Mouse (Mus musculus): Measurements from ENCODE around the gene Bpifa3.

- peak; percentile 63 for TF ChIP-seq CTCF (IDR thresholded peaks at IDR 0.05; ENCODE audit: low read depth)
- TF ChIP-seq EP300 (optimal IDR thresholded peaks at IDR 0.05) = no peak
Measured at GRCm38 (mm10) chr2:154097734-154098133, 32.4 kb upstream of the Bpifa3 start.
